Mouse (Mus musculus) liver, embryonic 16.5 days (tissue): ENCODE results near the gene Atad1. TPM values are rescaled to one million over a fixed set of nuclear protein-coding genes. Genes with fewer than 3 reads are reported as not detected.
A peak's percentile ranks its signal among the peaks of the same experiment; 100 is the strongest.

Experiments used
- ATAC-seq: fragments of 200-750 bp; cut with Nextera tagmentation; 2 replicates; pipeline ENCODE4 v1.8.0; 2017; ENCODE audit warnings: low read depth, mild to moderate bottlenecking, moderate number of reproducible peaks, moderate library complexity
- H3K27ac ChIP-seq: fragments of 300-500 bp; sonication (generic); 2 replicates; pipeline ENCODE4 v1.5.1; 2014; ENCODE audit warnings: mild to moderate bottlenecking, low read length
- H3K27me3 ChIP-seq: fragments of 300-500 bp; sonication (generic); 2 replicates; pipeline ENCODE4 v1.6.1; 2014; ENCODE audit warnings: low read depth, low read length, mixed read lengths; ENCODE audit not compliant: control insufficient read depth, insufficient read depth
- H3K36me3 ChIP-seq: fragments of 300-500 bp; sonication (generic); 2 replicates; pipeline ENCODE4 v1.6.1; 2014; ENCODE audit warnings: mild to moderate bottlenecking; ENCODE audit not compliant: control insufficient read depth, insufficient read depth
- H3K4me1 ChIP-seq: fragments of 300-500 bp; sonication (generic); 2 replicates; pipeline ENCODE4 v1.6.1; 2014; ENCODE audit warnings: low read depth, low read length, mixed read lengths; ENCODE audit not compliant: control insufficient read depth
- H3K4me2 ChIP-seq: fragments of 300-500 bp; sonication (generic); 2 replicates; pipeline ENCODE4 v1.6.1; 2014; ENCODE audit warnings: low read depth, low read length, mixed read lengths
- H3K4me3 ChIP-seq: fragments of 300-500 bp; sonication (generic); 2 replicates; pipeline ENCODE4 v1.5.1; 2014; ENCODE audit warnings: low read depth, mild to moderate bottlenecking, low read length
- H3K9ac ChIP-seq: fragments of 300-500 bp; sonication (generic); 2 replicates; pipeline ENCODE4 v1.6.1; 2014; ENCODE audit warnings: low read depth, low read length
- H3K9me3 ChIP-seq: fragments of 300-500 bp; sonication (generic); replicated peaks from 2 replicates; pipeline ENCODE4 v1.6.1; 2016; ENCODE audit warnings: low read length; ENCODE audit not compliant: control insufficient read depth
- WGBS: fragments of 180-500 bp; shearing (Covaris S2); extraction: QIAGEN DNeasy Blood & Tissue Kit; methylation state at CpG from one replicate; pipeline ENCODE4 v1.1.7; 2014; ENCODE audit not compliant: insufficient replicate concordance; 5-methylcytosine and 5-hydroxymethylcytosine counted together
- polyA plus RNA-seq: library from polyadenylated mRNA; unstranded; fragments of >200 nt; fragmentation: Nextera tagmentation; extraction: Ambion mirVana; gene quantifications from 2 replicates; pipeline ENCODE4 v1.2.1, GENCODE M21; 2015

The Atad1 gene
- polyA plus RNA-seq, 1 experiment from 2014 or later: 20.8 TPM

DNA sequence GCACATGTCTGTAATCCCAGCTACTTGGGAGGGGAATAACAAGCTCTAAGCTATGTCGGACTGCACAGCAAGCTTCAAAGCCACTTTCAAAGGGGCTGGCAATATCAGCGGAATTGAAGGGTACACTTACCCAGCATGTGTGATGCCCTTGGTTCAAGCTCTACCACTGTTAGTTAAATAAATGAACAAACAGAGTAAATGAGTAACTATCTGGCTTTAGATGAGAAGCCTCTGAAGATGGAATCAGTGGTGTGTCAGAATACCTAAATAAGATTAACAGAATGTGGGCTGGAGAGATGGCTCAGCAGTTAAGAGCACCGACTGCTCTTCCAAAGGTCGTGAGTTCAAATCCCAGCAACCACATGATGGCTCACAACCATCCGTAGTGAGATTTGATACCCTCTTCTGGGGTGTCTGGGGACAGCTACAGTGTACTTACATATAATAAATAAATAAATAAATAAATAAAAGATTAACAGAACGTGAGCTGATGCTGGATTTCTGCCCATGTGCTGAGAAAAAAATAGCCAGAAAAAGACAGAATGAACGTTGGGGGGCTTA, 110.9 kb downstream of the Atad1 start:
- H3K27me3 ChIP-seq: no peaks in the 10 kb centered on the region
- WGBS: 58% methylated on average over 7 of the region's 7 CpGs
- H3K27ac ChIP-seq: no peak overlapping the region
- no peak overlapping the region for H3K4me2 ChIP-seq
- ATAC-seq: no peak
- H3K4me1 ChIP-seq: no peaks in the 10 kb centered on the region
- H3K36me3 ChIP-seq: no peaks in the 10 kb centered on the region
- no peaks in the 10 kb centered on the region for H3K9me3 ChIP-seq
- no peak overlapping the region for H3K9ac ChIP-seq
- H3K4me3 ChIP-seq: no peak overlapping the region

GRCm38 (mm10) chr19:32627631-32628030, 112.0 kb downstream of the Atad1 start:
- no peaks in the 10 kb centered on the region for H3K36me3 ChIP-seq
- no peaks in the 10 kb centered on the region for H3K27me3 ChIP-seq
- H3K9ac ChIP-seq: no peak overlapping the region
- no peak overlapping the region for H3K4me3 ChIP-seq
- H3K4me1 ChIP-seq: no peaks in the 10 kb centered on the region
- WGBS: 42% methylated on average over 4 of the region's 4 CpGs
- ATAC-seq: no peak
- no peaks in the 10 kb centered on the region for H3K9me3 ChIP-seq
- peak overlapping the region; percentile 52; the same call in 1 of the 2 replicates for H3K27ac ChIP-seq
- no peak overlapping the region for H3K4me2 ChIP-seq

DNA sequence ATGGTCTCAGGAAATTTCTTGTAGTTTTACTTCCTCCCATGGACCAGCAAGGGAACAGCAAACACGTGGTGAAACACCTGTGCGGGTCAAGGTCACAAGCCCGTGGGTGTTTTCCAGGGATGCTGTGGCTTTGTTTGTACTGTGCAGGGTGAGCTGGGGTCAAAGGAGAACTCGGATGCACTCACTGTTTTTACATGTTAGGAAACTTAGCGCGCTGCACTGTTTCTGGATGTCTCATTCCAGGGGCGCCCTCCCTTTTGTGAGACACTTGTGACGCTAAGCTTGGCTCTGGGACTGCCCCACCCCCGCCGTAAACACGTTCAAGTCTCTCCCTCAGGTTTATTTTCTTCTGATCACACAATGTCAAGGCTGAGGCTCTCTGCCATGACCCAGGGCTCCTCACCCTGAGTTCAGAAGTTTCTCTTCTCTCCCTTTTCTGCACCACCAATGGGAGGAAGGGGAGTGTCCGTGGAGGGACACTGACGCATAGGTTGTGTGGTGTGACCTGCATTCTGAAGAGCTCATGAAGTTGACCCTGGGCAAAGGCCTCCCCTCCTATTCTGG, 112.7 kb downstream of the Atad1 start:
- ATAC-seq: peak; percentile 88
- WGBS: 53% methylated on average over 13 of the region's 13 CpGs
- Histone ChIP-seq H3K4me1 (no peaks in the 10 kb centered on the region), H3K9ac (no peak overlapping the region), H3K27me3 (no peaks in the 10 kb centered on the region), H3K36me3 (no peaks in the 10 kb centered on the region), H3K9me3 (no peaks in the 10 kb centered on the region), H3K4me2 (0 out of 2 replicates have a peak overlapping the region, but pooled peaks have one; percentile 18), H3K4me3 (no peak overlapping the region), H3K27ac (peak overlapping the region; percentile 52)

DNA sequence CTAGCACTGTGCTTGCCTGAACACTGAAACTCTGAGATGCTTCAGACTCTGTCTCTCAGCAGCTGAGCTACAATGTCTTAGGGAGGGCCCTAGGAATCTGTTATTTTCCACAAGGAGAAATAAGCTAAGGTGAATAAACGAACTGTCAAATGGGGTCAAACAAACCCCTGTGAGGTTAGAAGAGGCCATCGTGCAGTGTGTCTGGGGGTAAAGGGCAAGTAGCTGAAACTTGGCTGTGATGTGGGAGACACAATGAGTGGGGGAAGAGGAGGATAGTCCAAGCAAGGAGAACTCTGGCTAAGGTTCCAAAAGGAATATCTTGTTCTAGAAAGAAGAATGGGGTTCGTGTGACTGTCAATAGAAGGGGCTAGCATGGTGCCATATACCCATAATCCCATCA, 117.4 kb downstream of the Atad1 start:
- Histone ChIP-seq H3K27ac (no peak overlapping the region), H3K4me1 (no peaks in the 10 kb centered on the region), H3K4me3 (no peak overlapping the region), H3K4me2 (no peak overlapping the region), H3K9ac (no peak overlapping the region), H3K9me3 (no peaks in the 10 kb centered on the region), H3K36me3 (no peaks in the 10 kb centered on the region), H3K27me3 (no peaks in the 10 kb centered on the region)
- no peak for ATAC-seq
- 56% methylated on average over 3 of the region's 3 CpGs for WGBS

Other genes starting within 250 kb of the Atad1 start
- gene Papss2, start 144.0 kb downstream of the Atad1 start, polyA plus RNA-seq: 6.7 and 9.3 TPM in 2 replicates
- gene Pten, start 17.7 kb upstream of the Atad1 start, polyA plus RNA-seq: 2.2 and 2.4 TPM in 2 replicates